7 mouse cellular contexts compared by ENCODE assay signal in genomic region chr9:58280259-58281109, GRCm38 (mm10). TPM values are rescaled to one million over a fixed set of nuclear protein-coding genes. Genes with fewer than 3 reads are reported as not detected.
DNase-seq lines count a peak whose midpoint lies in the region; ATAC-seq and TF ChIP-seq lines count a peak whose summit lies in the region.

No protein-coding gene starts in this region.

- ATAC-seq in hindbrain, postnatal 0 days = peak; percentile 90

- H3K36me3 ChIP-seq in hindbrain, postnatal 0 days (ENCODE audit: insufficient read depth, low read length) = no peaks in the 10 kb centered on the region

- H3K9me3 ChIP-seq in hindbrain, postnatal 0 days (ENCODE audit: low read length) = no peaks in the 10 kb centered on the region

- H3K9ac ChIP-seq in hindbrain, postnatal 0 days (replicated peaks; ENCODE audit: low read length) = no peak overlapping the region

- H3K27ac ChIP-seq in hindbrain, postnatal 0 days = no peak overlapping the region

- peak; percentile 86 for TF ChIP-seq CTCF in hindbrain, postnatal 0 days (IDR thresholded peaks at IDR 0.05; ENCODE audit: low read depth)

- H3K4me2 ChIP-seq in hindbrain, postnatal 0 days (ENCODE audit: low read depth, low read length) = peak overlapping the region; percentile 25; the same call in 1 of the 2 replicates

- peak; percentile 90 for DNase-seq in WW6 (ENCODE audit: low read depth, low spot score)
- DNase-seq in cerebellum, adult 9-11 months = peak; percentile 75
- peak; percentile 43 to 66 for DNase-seq in frontal cortex, postnatal 36 days (ENCODE audit: low spot score in 2 of 2)
- DNase-seq in hindbrain, postnatal 0 days (ENCODE audit: low spot score) = peak; percentile 97
- DNase-seq in layer of hippocampus, postnatal 36 days = peak; percentile 32 to 49
- DNase-seq in lung, postnatal 36 days = peak; percentile 94
- peak; percentile 63 to 68 for DNase-seq in right cerebral cortex, adult 2 months (ENCODE audit: low spot score in 2 of 2)

- 32% methylated on average over 9 of the region's 9 CpGs for WGBS in hindbrain, postnatal 0 days

- no peak overlapping the region for H3K4me3 ChIP-seq in hindbrain, postnatal 0 days (ENCODE audit: low read length)

- no peaks in the 10 kb centered on the region for H3K27me3 ChIP-seq in hindbrain, postnatal 0 days (ENCODE audit: insufficient read depth, low read length)

- H3K4me1 ChIP-seq in hindbrain, postnatal 0 days (ENCODE audit: insufficient read depth, low read length) = no peaks in the 10 kb centered on the region

RNA-seq across cellular contexts. Expression of gene Stoml1, which starts 27.5 kb away (rescaled TPM):
- 145 and 157 TPM in 2 replicates for total RNA-seq in hindbrain, postnatal 0 days (2014; rRNA removed)
- polyA plus RNA-seq in hindbrain, postnatal 0 days (2015; fragmentation: Nextera tagmentation; extraction: Ambion mirVana) = 136 and 141 TPM in 2 replicates
- 10 to 100 TPM; 71.3 to 79.0 TPM for total RNA-seq in layer of hippocampus, postnatal 36 days (2021)

RNA-seq across cellular contexts. Expression of gene Pml, which starts 30.9 kb away (rescaled TPM):
- 11.4 and 17.0 TPM in 2 replicates for total RNA-seq in hindbrain, postnatal 0 days (2014; rRNA removed)
- 3.2 and 4.8 TPM in 2 replicates for polyA plus RNA-seq in hindbrain, postnatal 0 days (2015; fragmentation: Nextera tagmentation; extraction: Ambion mirVana)
- total RNA-seq in layer of hippocampus, postnatal 36 days (2021) = 10 to 100 TPM; 12.8 to 15.4 TPM

RNA-seq across cellular contexts. Expression of gene Loxl1, which starts 32.5 kb away (rescaled TPM):
- total RNA-seq in hindbrain, postnatal 0 days (2014; rRNA removed) = 11.9 and 13.8 TPM in 2 replicates
- polyA plus RNA-seq in hindbrain, postnatal 0 days (2015; fragmentation: Nextera tagmentation; extraction: Ambion mirVana) = 9.1 and 9.7 TPM in 2 replicates
- total RNA-seq in layer of hippocampus, postnatal 36 days (2021) = 1 to 10 TPM; 3.5 to 3.9 TPM

Comparison
In these comparisons a context has a peak if more than half of its experiments do, and no peak if none do; other contexts are left out.
1. DNase-seq: peak in every context shown above with its lines; median percentile 97 in hindbrain, postnatal 0 days; 94 in lung, postnatal 36 days; 90 in WW6; 75 in cerebellum, adult 9-11 months; 66 in right cerebral cortex, adult 2 months; 54 in frontal cortex, postnatal 36 days; 40 in layer of hippocampus, postnatal 36 days.